Mouse (Mus musculus) kidney, postnatal 0 days (tissue): ENCODE measurements around the gene Klhl11. TPM values are rescaled to one million over a fixed set of nuclear protein-coding genes. Genes with fewer than 3 reads are reported as not detected.

Experiments
- ATAC-seq: fragments of 200-750 bp; cut with Nextera tagmentation; replicated peaks from 2 replicates; pipeline ENCODE4 v1.8.0; 2017; ENCODE audit warnings: low read depth, moderate number of reproducible peaks, moderate TSS enrichment, moderate library complexity; ENCODE audit not compliant: low FRiP score
- DNase-seq: peaks from one replicate; pipeline ENCODE4 v3.0.0-alpha.2; 2016; ENCODE audit warnings: low spot score
- H3K27ac ChIP-seq: fragments of 300-500 bp; sonication (generic); 2 replicates; pipeline ENCODE4 v1.5.1; 2014; ENCODE audit warnings: mild to moderate bottlenecking
- H3K27me3 ChIP-seq: fragments of 300-500 bp; sonication (generic); 2 replicates; pipeline ENCODE4 v1.6.1; 2014; ENCODE audit warnings: low read length, mixed read lengths; ENCODE audit not compliant: insufficient read depth
- H3K36me3 ChIP-seq: fragments of 300-500 bp; sonication (generic); 2 replicates; pipeline ENCODE4 v1.6.1; 2014; ENCODE audit warnings: low read length, mixed read lengths; ENCODE audit not compliant: insufficient read depth
- H3K4me1 ChIP-seq: fragments of 300-500 bp; sonication (generic); replicated peaks from 2 replicates; pipeline ENCODE4 v1.6.1; 2014; ENCODE audit warnings: antibody characterized with exemption, low read length, mixed read lengths; ENCODE audit not compliant: insufficient read depth
- H3K4me2 ChIP-seq: fragments of 300-500 bp; sonication (generic); 2 replicates; pipeline ENCODE4 v1.6.1; 2014; ENCODE audit warnings: mild to moderate bottlenecking, low read length, moderate library complexity, mixed read lengths
- H3K4me3 ChIP-seq: fragments of 300-500 bp; sonication (generic); replicated peaks from 2 replicates; pipeline ENCODE4 v1.5.1; 2014; ENCODE audit warnings: low read depth, low read length
- H3K9ac ChIP-seq: fragments of 300-500 bp; sonication (generic); 2 replicates; pipeline ENCODE4 v1.6.1; 2014; ENCODE audit warnings: low read depth, low read length
- H3K9me3 ChIP-seq: fragments of 300-500 bp; sonication (generic); replicated peaks from 2 replicates; pipeline ENCODE4 v1.6.1; 2016; ENCODE audit warnings: low read length, inconsistent platforms, mixed read lengths
- CTCF ChIP-seq: IDR thresholded peaks from 2 replicates; pipeline ENCODE4 v1.5.1; 2016; ENCODE audit warnings: antibody characterized with exemption, low read depth, mild to moderate bottlenecking, moderate library complexity
- WGBS: fragments of 180-500 bp; shearing (Covaris S2); extraction: QIAGEN DNeasy Blood & Tissue Kit; methylation state at CpG from one replicate; pipeline ENCODE4 v1.1.7; 2014; 5-methylcytosine and 5-hydroxymethylcytosine counted together
- polyA plus RNA-seq: library from polyadenylated mRNA; unstranded; fragments of >200 nt; fragmentation: Nextera tagmentation; extraction: Ambion mirVana; gene quantifications from 2 replicates; pipeline ENCODE4 v1.2.1, GENCODE M21; 2015

The Klhl11 gene
- polyA plus RNA-seq, 1 experiment from 2014 or later: 6.0 TPM

DNA sequence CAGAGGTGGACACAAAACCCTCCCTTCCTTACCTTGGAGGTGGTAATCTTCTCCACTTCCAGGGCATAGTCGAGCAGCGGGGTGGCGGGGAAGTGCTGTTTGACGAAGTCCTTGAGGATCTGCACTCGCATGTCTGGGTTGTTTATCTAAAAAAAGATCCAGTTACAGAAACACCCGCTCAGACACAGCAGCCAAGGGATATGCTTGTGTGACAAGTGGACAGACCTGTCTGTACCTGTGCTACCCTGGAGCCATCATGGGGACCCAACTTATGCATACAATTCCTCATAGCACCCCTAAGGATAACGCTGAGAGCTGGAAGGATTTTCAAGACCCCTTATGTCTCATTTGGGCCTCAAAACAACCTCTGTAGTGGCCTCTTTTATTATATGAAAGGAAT, 6.6 kb upstream of the Klhl11 start:
- ATAC-seq (no peak), DNase-seq (no peak)

GRCm38 (mm10) chr11:100476281-100476680, 3.7 kb upstream of the Klhl11 start:
- Histone ChIP-seq H3K27ac (no peak overlapping the region), H3K4me3 (no peak overlapping the region), H3K9me3 (no peaks in the 10 kb centered on the region), H3K36me3 (peaks cover 28% of the 10 kb centered on the region), H3K4me2 (no peak overlapping the region), H3K4me1 (0 out of 2 replicates have a peak, but pooled peaks cover 2% of the 10 kb centered on the region), H3K27me3 (no peaks in the 10 kb centered on the region), H3K9ac (no peak overlapping the region)
- no peak for TF ChIP-seq CTCF
- 86% methylated on average over 5 of the region's 5 CpGs for WGBS
- ATAC-seq: no peak
- DNase-seq: no peak

More for the DNA sequence above, 6.6 kb upstream of the Klhl11 start:
- Histone ChIP-seq H3K27me3 (no peaks in the 10 kb centered on the region), H3K4me3 (no peak overlapping the region), H3K4me1 (no peaks in the 10 kb centered on the region), H3K27ac (no peak overlapping the region), H3K4me2 (no peak overlapping the region), H3K36me3 (peaks cover 51% of the 10 kb centered on the region), H3K9ac (no peak overlapping the region), H3K9me3 (no peaks in the 10 kb centered on the region)
- no peak for TF ChIP-seq CTCF
- 57% methylated on average over 7 of the region's 7 CpGs for WGBS

DNA sequence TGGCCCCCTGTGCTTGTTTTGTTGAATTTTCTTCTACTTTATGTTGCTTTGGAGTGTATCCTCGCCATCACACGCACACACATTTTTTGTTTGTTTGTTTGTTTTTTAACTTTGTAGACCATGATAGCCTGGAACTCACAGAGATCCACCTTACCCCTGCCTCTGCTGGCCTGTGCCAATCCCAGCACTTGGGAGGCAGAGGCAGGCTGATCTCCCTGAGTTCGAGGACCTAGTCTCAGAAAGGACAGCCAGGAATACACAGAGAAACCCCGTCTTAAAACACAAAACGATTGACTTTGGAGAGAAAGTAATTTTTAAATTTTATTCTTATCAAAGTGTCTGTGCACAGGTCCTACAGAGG, 374 bp upstream of the Klhl11 start:
- no peak for DNase-seq
- Histone ChIP-seq H3K9ac (no peak overlapping the region), H3K27me3 (no peaks in the 10 kb centered on the region), H3K4me1 (peaks cover 16% of the 10 kb centered on the region), H3K9me3 (no peaks in the 10 kb centered on the region), H3K36me3 (0 out of 2 replicates have a peak, but pooled peaks cover 9% of the 10 kb centered on the region), H3K4me2 (peak overlapping the region; percentile 99), H3K4me3 (peak overlapping the region; percentile 79; the same call in 1 of the 2 replicates), H3K27ac (no peak overlapping the region)
- WGBS: 41% methylated on average over 5 of the region's 5 CpGs
- no peak for ATAC-seq
- no peak for TF ChIP-seq CTCF

- Histone ChIP-seq H3K36me3 (0 out of 2 replicates have a peak, but pooled peaks cover 4% of the 10 kb centered on the region), H3K27me3 (no peaks in the 10 kb centered on the region), H3K4me2 (peak overlapping the region; percentile 99), H3K4me3 (peak overlapping the region; percentile 79), H3K9me3 (no peaks in the 10 kb centered on the region), H3K4me1 (peaks cover 16% of the 10 kb centered on the region), H3K9ac (peak overlapping the region; percentile 86), H3K27ac (0 out of 2 replicates have a peak overlapping the region, but pooled peaks have one; percentile 21)
- 4% methylated on average over 30 of the region's 30 CpGs for WGBS
- DNase-seq (peak; percentile 29), ATAC-seq (no peak)
- TF ChIP-seq CTCF: no peak
Observed at GRCm38 (mm10) chr11:100471352-100472196, 967 bp downstream of the Klhl11 start.

- H3K4me2 ChIP-seq: no peak overlapping the region
- no peak for TF ChIP-seq CTCF
- no peaks in the 10 kb centered on the region for H3K27me3 ChIP-seq
- H3K4me1 ChIP-seq: peaks cover 10% of the 10 kb centered on the region
- H3K36me3 ChIP-seq: peaks cover 6% of the 10 kb centered on the region; the same call in 1 of the 2 replicates
- ATAC-seq (no peak), DNase-seq (no peak)
- no peak overlapping the region for H3K4me3 ChIP-seq
- no peak overlapping the region for H3K9ac ChIP-seq
- WGBS: 86% methylated on average over 1 of the region's 1 CpGs
- H3K27ac ChIP-seq: no peak overlapping the region
- no peaks in the 10 kb centered on the region for H3K9me3 ChIP-seq
Observed at GRCm38 (mm10) chr11:100465833-100466232, 6.7 kb downstream of the Klhl11 start.

GRCm38 (mm10) chr11:100465229-100465792, 7.2 kb downstream of the Klhl11 start:
- Histone ChIP-seq H3K4me3 (no peak overlapping the region), H3K36me3 (peaks cover 6% of the 10 kb centered on the region; the same call in 1 of the 2 replicates), H3K4me2 (no peak overlapping the region), H3K4me1 (peaks cover 4% of the 10 kb centered on the region), H3K27me3 (no peaks in the 10 kb centered on the region), H3K9ac (no peak overlapping the region), H3K27ac (no peak overlapping the region), H3K9me3 (no peaks in the 10 kb centered on the region)
- ATAC-seq: no peak
- DNase-seq: no peak
- no peak for TF ChIP-seq CTCF
- WGBS: 91% methylated on average over 1 of the region's 1 CpGs
